In genomic region chr4:91376317-91376910, GRCm38 (mm10) we compare ENCODE assay signal across 8 mouse cellular contexts. TPM values are rescaled to one million over a fixed set of nuclear protein-coding genes. Genes with fewer than 3 reads are reported as not detected.
DNase-seq lines count a peak whose midpoint lies in the region; ATAC-seq and TF ChIP-seq lines count a peak whose summit lies in the region.

No protein-coding gene starts in this region.

- peak overlapping the region; percentile 91 for H3K27ac ChIP-seq in hindbrain, embryonic 12.5 days

- H3K9me3 ChIP-seq in hindbrain, embryonic 12.5 days (replicated peaks): no peaks in the 10 kb centered on the region

- peak overlapping the region; percentile 85 for H3K9ac ChIP-seq in hindbrain, embryonic 12.5 days

- TF ChIP-seq CTCF in lung, adult 2 months (IDR thresholded peaks at IDR 0.05; ENCODE audit: insufficient read depth, low read length): no peak

- H3K4me3 ChIP-seq in hindbrain, embryonic 12.5 days: peak overlapping the region; percentile 72
- peak overlapping the region; percentile 37 for H3K4me3 ChIP-seq in lung, adult 2 months (replicated peaks; ENCODE audit: extremely low read depth, low read depth, low read length)

- ATAC-seq in hindbrain, embryonic 12.5 days (ENCODE audit: low FRiP score): peak; percentile 92

- peak; percentile 87 for DNase-seq in adipocyte (ENCODE audit: low spot score)
- peak; percentile 95 to 98 for DNase-seq in cerebellum, postnatal 36 days
- DNase-seq in frontal cortex, postnatal 36 days (ENCODE audit: low spot score in 2 of 2): peak; percentile 97 to 99
- peak; percentile 96 for DNase-seq in layer of hippocampus, adult 9-10 months (ENCODE audit: low spot score)
- peak; percentile 60 for DNase-seq in lung, adult 2 months
- peak; percentile 91 for DNase-seq in ovary, adult 18-20 months (ENCODE audit: low spot score)
- peak; percentile 64 to 81 for DNase-seq in urinary bladder, adult 18-20 months (ENCODE audit: low spot score in 2 of 2)

- H3K27me3 ChIP-seq in hindbrain, embryonic 12.5 days: peaks cover 8% of the 10 kb centered on the region; the same call in 1 of the 2 replicates

- peak; percentile 45; the same call in 1 of the 2 replicates for TF ChIP-seq POLR2A in lung, adult 2 months (IDR thresholded peaks at IDR 0.05; ENCODE audit: borderline replicate concordance, extremely low read depth, low read depth, low read length)

- H3K4me2 ChIP-seq in hindbrain, embryonic 12.5 days (replicated peaks): peak overlapping the region; percentile 83

- no peaks in the 10 kb centered on the region for H3K36me3 ChIP-seq in hindbrain, embryonic 12.5 days

- H3K4me1 ChIP-seq in hindbrain, embryonic 12.5 days: peaks cover 18% of the 10 kb centered on the region
- H3K4me1 ChIP-seq in lung, adult 2 months (ENCODE audit: control insufficient read depth, insufficient read depth, low read length): no peaks in the 10 kb centered on the region; the same call in 1 of the 2 replicates

- WGBS in hindbrain, embryonic 12.5 days: 0% methylated on average over 28 of the region's 28 CpGs
- under 1% methylated on average over 28 of the region's 28 CpGs for WGBS in lung, adult 2 months

RNA-seq across cellular contexts. Expression of gene Elavl2, which starts 24.2 kb away (rescaled TPM):
- polyA plus RNA-seq in hindbrain, embryonic 12.5 days (2016; fragmentation: Nextera tagmentation; extraction: Ambion mirVana): 102 and 110 TPM in 2 replicates
- polyA plus RNA-seq in lung, adult 2 months (2012; rRNA removed): 0.09 TPM in 1 of 2 replicates, not detected in the other

Comparison
In these comparisons a context has a peak if more than half of its experiments do, and no peak if none do; other contexts are left out.
1. Peak in every context shown above with its lines: DNase-seq, ATAC-seq, H3K4me3 ChIP-seq and H3K27ac ChIP-seq.
2. RNA of gene Elavl2, which starts 24.2 kb away (polyA plus RNA-seq): 102 to 110 TPM in hindbrain, embryonic 12.5 days; 0.09 TPM in lung, adult 2 months; every median in the first group is over 10 times any median in the second.